Comparison of ENCODE assay signal across 19 mouse cellular contexts in the genomic region with DNA sequence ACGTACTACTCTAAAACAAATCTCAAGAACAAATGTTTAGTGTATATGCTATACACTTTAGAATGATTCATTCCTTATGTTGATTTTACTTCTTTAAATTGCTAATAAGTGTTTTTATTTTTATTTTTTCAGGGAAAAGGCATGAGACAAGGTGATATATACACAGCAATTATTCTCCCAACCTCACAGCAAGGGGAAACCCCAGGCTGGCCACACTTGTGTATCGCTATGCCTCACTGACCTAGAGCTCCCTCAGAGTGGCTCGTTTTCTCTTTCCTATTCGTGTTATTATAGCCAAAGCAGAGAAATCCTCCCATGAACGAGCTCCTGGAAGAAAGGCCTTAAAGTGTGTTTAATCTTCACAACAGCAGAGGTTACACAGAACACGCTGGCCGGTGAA.
"Had no signal": no experiment of that assay in that cellular context is flagged by ENCODE, and none has a peak within 500 bp of the region (broad histone marks: within the 10 kb centered on the region; RNA-seq: fewer than 3 reads in every experiment).

No protein-coding gene starts in this region.

- H3K36me3 ChIP-seq: heart, embryonic 10.5 days; heart, embryonic 12.5 days; hindbrain, embryonic 13.5 days; hindbrain, embryonic 15.5 days; limb, embryonic 10.5 days; limb, embryonic 12.5 days; liver, embryonic 13.5 days had no signal

- H3K4me3 ChIP-seq: heart, embryonic 10.5 days; heart, embryonic 12.5 days; hindbrain, embryonic 13.5 days; hindbrain, embryonic 15.5 days; limb, embryonic 10.5 days; limb, embryonic 12.5 days; liver, embryonic 13.5 days; liver, embryonic 15.5 days had no signal

- ATAC-seq: hindbrain, postnatal 0 days; intestine, embryonic 16.5 days; liver, postnatal 0 days had no signal

- DNase-seq: heart, postnatal 10 days; kidney, adult 18-20 months; kidney, adult 8-10 months; kidney, postnatal 10 days; layer of hippocampus, adult 9-11 months; layer of hippocampus, postnatal 36 days; liver; liver, embryonic 13.5 days; liver, postnatal 0 days had no signal

- H3K27me3 ChIP-seq: heart, embryonic 12.5 days; hindbrain, embryonic 13.5 days; hindbrain, embryonic 15.5 days; limb, embryonic 12.5 days; liver, embryonic 13.5 days; liver, embryonic 15.5 days had no signal

- H3K4me1 ChIP-seq: heart, embryonic 10.5 days; heart, embryonic 12.5 days; hindbrain, embryonic 13.5 days; hindbrain, embryonic 15.5 days; limb, embryonic 10.5 days; limb, embryonic 12.5 days; liver, embryonic 13.5 days; liver, embryonic 15.5 days had no signal

- H3K9me3 ChIP-seq: heart, embryonic 10.5 days; heart, embryonic 12.5 days; hindbrain, embryonic 13.5 days; hindbrain, embryonic 15.5 days; limb, embryonic 10.5 days; limb, embryonic 12.5 days; liver, embryonic 13.5 days; liver, embryonic 15.5 days had no signal

- H3K27ac ChIP-seq: heart, embryonic 10.5 days; hindbrain, embryonic 13.5 days; hindbrain, embryonic 15.5 days; hindbrain, postnatal 0 days; limb, embryonic 10.5 days; limb, embryonic 12.5 days; liver, embryonic 13.5 days; liver, embryonic 15.5 days had no signal

- H3K9ac ChIP-seq: heart, embryonic 12.5 days; hindbrain, embryonic 13.5 days; hindbrain, embryonic 15.5 days; limb, embryonic 12.5 days; liver, embryonic 13.5 days; liver, embryonic 15.5 days; liver, postnatal 0 days had no signal

- H3K4me2 ChIP-seq: heart, embryonic 12.5 days; hindbrain, embryonic 13.5 days; hindbrain, embryonic 15.5 days; limb, embryonic 12.5 days; liver, embryonic 11.5 days; liver, embryonic 13.5 days; liver, embryonic 15.5 days had no signal
